Mouse (Mus musculus): Measurements from ENCODE around the gene Dcaf7.

DNA sequence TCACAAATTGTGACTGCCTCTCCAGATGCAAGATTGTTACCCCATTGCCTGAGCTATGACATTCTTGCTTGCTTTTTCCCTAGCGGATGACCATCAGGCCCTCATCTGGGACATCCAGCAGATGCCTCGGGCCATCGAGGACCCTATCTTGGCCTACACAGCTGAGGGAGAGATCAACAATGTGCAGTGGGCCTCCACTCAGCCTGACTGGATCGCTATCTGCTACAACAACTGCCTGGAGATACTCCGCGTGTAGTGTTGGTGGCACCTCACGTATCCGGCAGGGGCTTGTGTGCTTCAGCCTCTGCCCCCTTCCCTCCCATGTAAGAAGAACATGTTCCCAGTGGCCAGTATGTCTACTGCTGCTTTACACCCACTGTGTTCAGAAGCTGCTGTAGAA is 17.9 kb downstream of the Dcaf7 start:
- no peak for TF ChIP-seq POLR2A (IDR thresholded peaks at IDR 0.05; ENCODE audit: low read depth, low read length)
- TF ChIP-seq CTCF (conservative IDR thresholded peaks at IDR 0.05 in 1 of 2, IDR thresholded peaks at IDR 0.05 in 1 of 2; ENCODE audit: low read depth in 2 of 2, low read length in 2 of 2): no peak
- no peak for TF ChIP-seq MAZ (IDR thresholded peaks at IDR 0.05; ENCODE audit: low read depth, low read length)
- TF ChIP-seq ZMIZ1 (IDR thresholded peaks at IDR 0.05; ENCODE audit: low read depth, low read length): no peak
- no peak for TF ChIP-seq EP300 (IDR thresholded peaks at IDR 0.05; ENCODE audit: low read length)
- TF ChIP-seq TBP (conservative IDR thresholded peaks at IDR 0.05; ENCODE audit: low read depth, low read length): no peak
- no peak for TF ChIP-seq GABPA (IDR thresholded peaks at IDR 0.05; ENCODE audit: insufficient replicate concordance, low read depth, low read length)
- no peak for TF ChIP-seq JUND (conservative IDR thresholded peaks at IDR 0.05; ENCODE audit: low read depth, low read length)
- no peak for TF ChIP-seq UBTF (IDR thresholded peaks at IDR 0.05; ENCODE audit: low read depth, low read length)
- no peak for TF ChIP-seq E2F4 (IDR thresholded peaks at IDR 0.05; ENCODE audit: insufficient replicate concordance, low read depth, low read length)

All from CH12.LX (cell line).